Comparison of ENCODE assay signal across 8 mouse cellular contexts in genomic region chr8:84952612-84953255, GRCm38 (mm10). TPM values are rescaled to one million over a fixed set of nuclear protein-coding genes. Genes with fewer than 3 reads are reported as not detected.
A peak's percentile ranks its signal among the peaks of the same experiment; 100 is the strongest.
DNase-seq lines count a peak whose midpoint lies in the region; ATAC-seq lines count a peak whose summit lies in the region.

No protein-coding gene starts in this region.

- peaks cover 16% of the 10 kb centered on the region for H3K4me1 ChIP-seq in forebrain, embryonic 10.5 days
- no peaks in the 10 kb centered on the region for H3K4me1 ChIP-seq in forebrain, embryonic 15.5 days
- peaks cover 8% of the 10 kb centered on the region; the same call in 1 of the 2 replicates for H3K4me1 ChIP-seq in heart, embryonic 13.5 days
- H3K4me1 ChIP-seq in liver, embryonic 11.5 days (replicated peaks; ENCODE audit: control insufficient read depth, insufficient read depth, low read length), result peaks cover 3% of the 10 kb centered on the region; the same call in 1 of the 2 replicates
- H3K4me1 ChIP-seq in stomach, embryonic 15.5 days, result no peaks in the 10 kb centered on the region

- peaks cover 24% of the 10 kb centered on the region for H3K36me3 ChIP-seq in forebrain, embryonic 10.5 days (replicated peaks)
- H3K36me3 ChIP-seq in forebrain, embryonic 15.5 days, result 0 out of 2 replicates have a peak, but pooled peaks cover 6% of the 10 kb centered on the region
- H3K36me3 ChIP-seq in heart, embryonic 13.5 days, result peaks cover 20% of the 10 kb centered on the region
- no peaks in the 10 kb centered on the region; the same call in 1 of the 2 replicates for H3K36me3 ChIP-seq in liver, embryonic 11.5 days (ENCODE audit: control insufficient read depth, insufficient read depth, low read length)
- H3K36me3 ChIP-seq in stomach, embryonic 15.5 days, result peaks cover 5% of the 10 kb centered on the region; the same call in 1 of the 2 replicates

- no peak overlapping the region for H3K27ac ChIP-seq in forebrain, embryonic 10.5 days
- no peak overlapping the region for H3K27ac ChIP-seq in forebrain, embryonic 15.5 days (replicated peaks)
- H3K27ac ChIP-seq in heart, embryonic 13.5 days (replicated peaks), result no peak overlapping the region
- H3K27ac ChIP-seq in liver, embryonic 11.5 days (ENCODE audit: low read depth, low read length), result no peak overlapping the region
- no peak overlapping the region for H3K27ac ChIP-seq in stomach, embryonic 15.5 days

- no peak for DNase-seq in forebrain, embryonic 10.5 days (ENCODE audit: extremely low spot score, low spot score)
- DNase-seq in R1 (ENCODE audit: low read depth, low spot score), result peak; percentile 90
- no peak for DNase-seq in liver, embryonic 11.5 days (ENCODE audit: low spot score)
- DNase-seq in left cerebral cortex, postnatal 10 days (ENCODE audit: extremely low spot score in 1 of 2, low spot score in 2 of 2), result no peak
- no peak for DNase-seq in right cerebral cortex, adult 2 months (ENCODE audit: low spot score in 2 of 2)

- ATAC-seq in forebrain, embryonic 15.5 days (replicated peaks), result no peak
- no peak for ATAC-seq in heart, embryonic 13.5 days (ENCODE audit: extremely low read depth, insufficient number of reproducible peaks, low FRiP score, low TSS enrichment)
- ATAC-seq in liver, embryonic 11.5 days (replicated peaks; ENCODE audit: low FRiP score), result no peak; the same call in 1 of the 2 replicates
- ATAC-seq in stomach, embryonic 15.5 days (ENCODE audit: insufficient read depth, low FRiP score, low read depth), result peak; percentile 75

- H3K4me3 ChIP-seq in forebrain, embryonic 10.5 days, result peak overlapping the region; percentile 14; the same call in 1 of the 2 replicates
- H3K4me3 ChIP-seq in forebrain, embryonic 15.5 days, result no peak overlapping the region
- peak overlapping the region; percentile 17 for H3K4me3 ChIP-seq in heart, embryonic 13.5 days
- no peak overlapping the region for H3K4me3 ChIP-seq in liver, embryonic 11.5 days (ENCODE audit: low read depth, low read length)
- H3K4me3 ChIP-seq in stomach, embryonic 15.5 days (replicated peaks), result no peak overlapping the region

- intact Hi-C loops in left cerebral cortex, postnatal 10 days (cut with DNase I), result no loop called here

- WGBS in forebrain, embryonic 10.5 days, result 10% methylated on average over 18 of the region's 18 CpGs
- WGBS in forebrain, embryonic 15.5 days, result 10% methylated on average over 18 of the region's 18 CpGs
- WGBS in heart, embryonic 13.5 days, result 7% methylated on average over 18 of the region's 18 CpGs
- 7% methylated on average over 18 of the region's 18 CpGs for whole genome bisulfite sequencing in liver, embryonic 11.5 days
- 7% methylated on average over 18 of the region's 18 CpGs for WGBS in stomach, embryonic 15.5 days

- no peak overlapping the region for H3K9ac ChIP-seq in forebrain, embryonic 15.5 days (replicated peaks)
- peak overlapping the region; percentile 28; the same call in 1 of the 2 replicates for H3K9ac ChIP-seq in heart, embryonic 13.5 days
- no peak overlapping the region for H3K9ac ChIP-seq in liver, embryonic 11.5 days (ENCODE audit: low read depth, low read length)
- no peak overlapping the region for H3K9ac ChIP-seq in stomach, embryonic 15.5 days

- peaks cover 54% of the 10 kb centered on the region for H3K27me3 ChIP-seq in forebrain, embryonic 10.5 days (ENCODE audit: poor library complexity, severe bottlenecking)
- H3K27me3 ChIP-seq in forebrain, embryonic 15.5 days, result peaks cover 21% of the 10 kb centered on the region; the same call in 1 of the 2 replicates
- H3K27me3 ChIP-seq in heart, embryonic 13.5 days (replicated peaks), result peaks cover 59% of the 10 kb centered on the region
- H3K27me3 ChIP-seq in liver, embryonic 11.5 days (replicated peaks; ENCODE audit: control insufficient read depth, insufficient read depth, low read length), result peaks cover 44% of the 10 kb centered on the region
- H3K27me3 ChIP-seq in stomach, embryonic 15.5 days (replicated peaks), result peaks cover 21% of the 10 kb centered on the region

- no peaks in the 10 kb centered on the region for H3K9me3 ChIP-seq in forebrain, embryonic 10.5 days
- no peaks in the 10 kb centered on the region for H3K9me3 ChIP-seq in forebrain, embryonic 15.5 days
- no peaks in the 10 kb centered on the region for H3K9me3 ChIP-seq in heart, embryonic 13.5 days
- H3K9me3 ChIP-seq in liver, embryonic 11.5 days (ENCODE audit: control insufficient read depth, low read length), result no peaks in the 10 kb centered on the region
- no peaks in the 10 kb centered on the region for H3K9me3 ChIP-seq in stomach, embryonic 15.5 days

- no peak overlapping the region for H3K4me2 ChIP-seq in forebrain, embryonic 15.5 days (replicated peaks)
- peak overlapping the region; percentile 53 for H3K4me2 ChIP-seq in heart, embryonic 13.5 days
- peak overlapping the region; percentile 42 for H3K4me2 ChIP-seq in liver, embryonic 11.5 days
- H3K4me2 ChIP-seq in stomach, embryonic 15.5 days, result peak overlapping the region; percentile 29

RNA-seq across cellular contexts. Expression of gene Rtbdn, which starts 5.9 kb away (rescaled TPM):
- 1.3 and 1.8 TPM in 2 replicates for polyA plus RNA-seq in forebrain, embryonic 10.5 days (2016; fragmentation: Nextera tagmentation; extraction: Ambion mirVana)
- polyA plus RNA-seq in forebrain, embryonic 15.5 days (2015; fragmentation: Nextera tagmentation; extraction: Ambion mirVana), result 2.0 and 2.3 TPM in 2 replicates
- 0.17 and 0.32 TPM in 2 replicates for polyA plus RNA-seq in heart, embryonic 13.5 days (2015; fragmentation: Nextera tagmentation; extraction: Ambion mirVana)
- 0.22 and 0.49 TPM in 2 replicates for polyA plus RNA-seq in liver, embryonic 11.5 days (2014; fragmentation: Nextera tagmentation; extraction: Ambion mirVana)
- polyA plus RNA-seq in stomach, embryonic 15.5 days (2015; fragmentation: Nextera tagmentation; extraction: Ambion mirVana), result 0.28 and 0.64 TPM in 2 replicates
- 1 to 10 TPM; 4.2 to 4.6 TPM for total RNA-seq in left cerebral cortex, postnatal 10 days (2021)

RNA-seq across cellular contexts. Expression of gene Mast1, which starts 15.6 kb away (rescaled TPM):
- polyA plus RNA-seq in forebrain, embryonic 10.5 days (2016; fragmentation: Nextera tagmentation; extraction: Ambion mirVana), result 2.6 and 3.8 TPM in 2 replicates
- 48.3 and 52.5 TPM in 2 replicates for polyA plus RNA-seq in forebrain, embryonic 15.5 days (2015; fragmentation: Nextera tagmentation; extraction: Ambion mirVana)
- 0.11 and 0.19 TPM in 2 replicates for polyA plus RNA-seq in heart, embryonic 13.5 days (2015; fragmentation: Nextera tagmentation; extraction: Ambion mirVana)
- 0.14 and 0.29 TPM in 2 replicates for polyA plus RNA-seq in liver, embryonic 11.5 days (2014; fragmentation: Nextera tagmentation; extraction: Ambion mirVana)
- 1.9 and 2.2 TPM in 2 replicates for polyA plus RNA-seq in stomach, embryonic 15.5 days (2015; fragmentation: Nextera tagmentation; extraction: Ambion mirVana)
- 100 to 1,000 TPM; 183 to 187 TPM for total RNA-seq in left cerebral cortex, postnatal 10 days (2021)

RNA-seq across cellular contexts. Expression of gene Gm49661, which starts 16.5 kb away (rescaled TPM):
- not detected in 2 replicates for polyA plus RNA-seq in forebrain, embryonic 10.5 days (2016; fragmentation: Nextera tagmentation; extraction: Ambion mirVana)
- polyA plus RNA-seq in forebrain, embryonic 15.5 days (2015; fragmentation: Nextera tagmentation; extraction: Ambion mirVana), result not detected in 2 replicates
- not detected in 2 replicates for polyA plus RNA-seq in heart, embryonic 13.5 days (2015; fragmentation: Nextera tagmentation; extraction: Ambion mirVana)
- not detected in 2 replicates for polyA plus RNA-seq in liver, embryonic 11.5 days (2014; fragmentation: Nextera tagmentation; extraction: Ambion mirVana)
- not detected in 2 replicates for polyA plus RNA-seq in stomach, embryonic 15.5 days (2015; fragmentation: Nextera tagmentation; extraction: Ambion mirVana)
- not detected for total RNA-seq in left cerebral cortex, postnatal 10 days (2021)

RNA-seq across cellular contexts. Expression of gene Prdx2, which starts 16.7 kb away (rescaled TPM):
- 1,199 and 1,255 TPM in 2 replicates for polyA plus RNA-seq in forebrain, embryonic 10.5 days (2016; fragmentation: Nextera tagmentation; extraction: Ambion mirVana)
- 1,445 and 1,467 TPM in 2 replicates for polyA plus RNA-seq in forebrain, embryonic 15.5 days (2015; fragmentation: Nextera tagmentation; extraction: Ambion mirVana)
- 733 and 747 TPM in 2 replicates for polyA plus RNA-seq in heart, embryonic 13.5 days (2015; fragmentation: Nextera tagmentation; extraction: Ambion mirVana)
- polyA plus RNA-seq in liver, embryonic 11.5 days (2014; fragmentation: Nextera tagmentation; extraction: Ambion mirVana), result 1,398 and 1,409 TPM in 2 replicates
- polyA plus RNA-seq in stomach, embryonic 15.5 days (2015; fragmentation: Nextera tagmentation; extraction: Ambion mirVana), result 637 and 677 TPM in 2 replicates
- total RNA-seq in left cerebral cortex, postnatal 10 days (2021), result 100 to 1,000 TPM; 507 to 518 TPM

RNA-seq across cellular contexts. Expression of gene Rnaseh2a, which starts 16.8 kb away (rescaled TPM):
- polyA plus RNA-seq in forebrain, embryonic 10.5 days (2016; fragmentation: Nextera tagmentation; extraction: Ambion mirVana), result 163 and 173 TPM in 2 replicates
- polyA plus RNA-seq in forebrain, embryonic 15.5 days (2015; fragmentation: Nextera tagmentation; extraction: Ambion mirVana), result 96.4 and 98.5 TPM in 2 replicates
- polyA plus RNA-seq in heart, embryonic 13.5 days (2015; fragmentation: Nextera tagmentation; extraction: Ambion mirVana), result 82.8 and 83.4 TPM in 2 replicates
- 195 and 197 TPM in 2 replicates for polyA plus RNA-seq in liver, embryonic 11.5 days (2014; fragmentation: Nextera tagmentation; extraction: Ambion mirVana)
- 112 and 113 TPM in 2 replicates for polyA plus RNA-seq in stomach, embryonic 15.5 days (2015; fragmentation: Nextera tagmentation; extraction: Ambion mirVana)
- 10 to 100 TPM; 41.0 to 44.2 TPM for total RNA-seq in left cerebral cortex, postnatal 10 days (2021)

Comparison
In these comparisons a context has a peak if more than half of its experiments do, and no peak if none do; other contexts are left out.
1. H3K4me3 ChIP-seq: peak in forebrain, embryonic 10.5 days (single experiment) and heart, embryonic 13.5 days (single experiment); none in forebrain, embryonic 15.5 days (single experiment), liver, embryonic 11.5 days (single experiment) and stomach, embryonic 15.5 days (single experiment).
2. RNA of gene Mast1, which starts 15.6 kb away (polyA plus RNA-seq): 48.3 to 52.5 TPM in forebrain, embryonic 15.5 days; 2.6 to 3.8 TPM in forebrain, embryonic 10.5 days, 1.9 to 2.2 TPM in stomach, embryonic 15.5 days, 0.14 to 0.29 TPM in liver, embryonic 11.5 days and 0.11 to 0.19 TPM in heart, embryonic 13.5 days; every median in the first group is over 10 times any median in the second.